Mouse (Mus musculus): ENCODE measurements around the gene Vmn1r143.
"Not testable (repeated sequence)": the region's sequence is repeated elsewhere in the genome, so short reads cannot be mapped to it uniquely, and the experiment has no call there.

The Vmn1r143 gene

GRCm38 (mm10) chr7:22189077-22189476 lies at the start of gene Vmn1r143:
Gene Vmn1r143 (plus strand): TSS chr7:22189377.
- not testable (repeated sequence) for DNase-seq (ENCODE audit: low read depth)

- DNase-seq (ENCODE audit: low read depth) = not testable (repeated sequence)
Measured at GRCm38 (mm10) chr7:22163935-22164334, 25.2 kb upstream of the Vmn1r143 start, which contains the start of gene Vmn1r142. Gene Vmn1r142 (minus strand): TSS chr7:22164035.

- DNase-seq (ENCODE audit: low read depth) = not testable (repeated sequence)
Measured at GRCm38 (mm10) chr7:22201164-22201563, 12.0 kb downstream of the Vmn1r143 start, which contains the start of gene Gm8653. Gene Gm8653 (minus strand): TSS chr7:22201264.

GRCm38 (mm10) chr7:22229384-22229783 lies 40.2 kb downstream of the Vmn1r143 start, which contains the start of gene Gm8453:
Gene Gm8453 (minus strand): TSS chr7:22229484.
- not testable (repeated sequence) for DNase-seq (ENCODE audit: low read depth)
